Mouse (Mus musculus): ENCODE data around the gene Alyref. TPM values are rescaled to one million over a fixed set of nuclear protein-coding genes. Genes with fewer than 3 reads are reported as not detected.

Alyref gene
- polyA plus RNA-seq, 1 experiment, result 588 TPM

GRCm38 (mm10) chr11:120549168-120549945 lies 48.8 kb downstream of the Alyref start, which contains the start of gene Mcrip1:
Gene Mcrip1, minus strand, starts transcription at chr11:120549727.
- TF ChIP-seq GATA1 (IDR thresholded peaks at IDR 0.05; ENCODE audit: low read length), result no peak

GRCm38 (mm10) chr11:120548786-120549167 lies 49.4 kb downstream of the Alyref start:
- TF ChIP-seq GATA1 (IDR thresholded peaks at IDR 0.05; ENCODE audit: low read length), result no peak

- TF ChIP-seq GATA1 (IDR thresholded peaks at IDR 0.05; ENCODE audit: low read length), result no peak
These were observed 50.0 kb downstream of the Alyref start for GRCm38 (mm10) chr11:120548214-120548613.

- no peak for TF ChIP-seq GATA1 (IDR thresholded peaks at IDR 0.05; ENCODE audit: low read length)
These were observed 50.7 kb downstream of the Alyref start for GRCm38 (mm10) chr11:120547469-120547868.

- no peak for TF ChIP-seq GATA1 (IDR thresholded peaks at IDR 0.05; ENCODE audit: low read length)
These were observed 52.2 kb downstream of the Alyref start for GRCm38 (mm10) chr11:120545964-120546363.

- no peak for TF ChIP-seq GATA1 (IDR thresholded peaks at IDR 0.05; ENCODE audit: low read length)
These were observed 55.8 kb downstream of the Alyref start for GRCm38 (mm10) chr11:120542376-120542775.

Other genes starting within 250 kb of the Alyref start
- 103 and 191 TPM in 2 replicates for gene Actg1, start 249.8 kb downstream of the Alyref start, polyA plus RNA-seq (2012)
- gene Fscn2, start 236.8 kb downstream of the Alyref start, polyA plus RNA-seq (2012), result not detected in 2 replicates
- 28.1 and 30.6 TPM in 2 replicates for gene Faap100, start 219.6 kb downstream of the Alyref start, polyA plus RNA-seq (2012)
- gene Nploc4, start 160.7 kb downstream of the Alyref start, polyA plus RNA-seq (2012), result 55.2 and 115 TPM in 2 replicates
- not detected in 2 replicates for gene Tspan10, start 155.7 kb downstream of the Alyref start, polyA plus RNA-seq (2012)
- 0.17 and 0.31 TPM in 2 replicates for gene Pde6g, start 144.9 kb downstream of the Alyref start, polyA plus RNA-seq (2012)
- gene Oxld1, start 140.3 kb downstream of the Alyref start, polyA plus RNA-seq (2012), result 20.5 and 22.7 TPM in 2 replicates
- gene Ccdc137, start 140.2 kb downstream of the Alyref start, polyA plus RNA-seq (2012), result 50.2 and 76.0 TPM in 2 replicates
- 26.9 and 44.9 TPM in 2 replicates for gene Arl16, start 130.8 kb downstream of the Alyref start, polyA plus RNA-seq (2012)
- 600 and 743 TPM in 2 replicates for gene Mrpl12, start 113.8 kb downstream of the Alyref start, polyA plus RNA-seq (2012)
- gene Slc25a10, start 106.5 kb downstream of the Alyref start, polyA plus RNA-seq (2012), result 74.6 and 83.7 TPM in 2 replicates
- not detected in 2 replicates for gene Gcgr, start 67.7 kb downstream of the Alyref start, polyA plus RNA-seq (2012)
- gene Mcrip1, start 48.6 kb downstream of the Alyref start, polyA plus RNA-seq (2012), result 170 and 215 TPM in 2 replicates
- not detected in 2 replicates for gene Ppp1r27, start 47.2 kb downstream of the Alyref start, polyA plus RNA-seq (2012)
- gene P4hb, start 25.1 kb downstream of the Alyref start, polyA plus RNA-seq (2012), result 559 and 642 TPM in 2 replicates
- gene Arhgdia, start 16.7 kb downstream of the Alyref start, polyA plus RNA-seq (2012), result 1,177 and 1,217 TPM in 2 replicates
- 200 and 289 TPM in 2 replicates for gene Anapc11, start 56 bp upstream of the Alyref start, polyA plus RNA-seq (2012)
- 1.7 and 2.3 TPM in 2 replicates for gene Npb, start 10.1 kb upstream of the Alyref start, polyA plus RNA-seq (2012)
- gene Pcyt2, start 19.6 kb upstream of the Alyref start, polyA plus RNA-seq (2012), result 149 and 196 TPM in 2 replicates
- 108 and 170 TPM in 2 replicates for gene Sirt7, start 26.9 kb upstream of the Alyref start, polyA plus RNA-seq (2012)
- gene Mafg, start 35.2 kb upstream of the Alyref start, polyA plus RNA-seq (2012), result 44.0 and 52.0 TPM in 2 replicates
- gene Pycr1, start 45.4 kb upstream of the Alyref start, polyA plus RNA-seq (2012), result 1.8 and 3.2 TPM in 2 replicates
- gene Myadml2, start 49.8 kb upstream of the Alyref start, polyA plus RNA-seq (2012), result not detected in 2 replicates
- not detected in 2 replicates for gene Notum, start 62.8 kb upstream of the Alyref start, polyA plus RNA-seq (2012)
- 215 and 275 TPM in 2 replicates for gene Aspscr1, start 74.6 kb upstream of the Alyref start, polyA plus RNA-seq (2012)
- gene Cenpx, start 115.4 kb upstream of the Alyref start, polyA plus RNA-seq (2012), result 42.0 and 251 TPM in 2 replicates
- gene Lrrc45, start 115.6 kb upstream of the Alyref start, polyA plus RNA-seq (2012), result 28.7 and 33.4 TPM in 2 replicates
- gene Rac3, start 123.1 kb upstream of the Alyref start, polyA plus RNA-seq (2012), result 1.6 and 2.7 TPM in 2 replicates
- 28.9 and 50.8 TPM in 2 replicates for gene Dcxr, start 128.9 kb upstream of the Alyref start, polyA plus RNA-seq (2012)
- not detected in 2 replicates for gene Cbr2, start 133.7 kb upstream of the Alyref start, polyA plus RNA-seq (2012)
- 2,256 and 2,629 TPM in 2 replicates for gene Hmga1b, start 164.4 kb upstream of the Alyref start, polyA plus RNA-seq (2012)
- gene Rfng, start 185.8 kb upstream of the Alyref start, polyA plus RNA-seq (2012), result 50.0 and 86.3 TPM in 2 replicates
- gene Gps1, start 185.9 kb upstream of the Alyref start, polyA plus RNA-seq (2012), result 73.2 and 84.7 TPM in 2 replicates
- gene Dus1l, start 198.0 kb upstream of the Alyref start, polyA plus RNA-seq (2012), result 184 and 189 TPM in 2 replicates
- gene Fasn, start 226.2 kb upstream of the Alyref start, polyA plus RNA-seq (2012), result 420 and 762 TPM in 2 replicates